Comparison of ENCODE assay signal across 10 mouse cellular contexts in genomic region chr9:31400441-31400840, GRCm38 (mm10). TPM values are rescaled to one million over a fixed set of nuclear protein-coding genes. Genes with fewer than 3 reads are reported as not detected.
DNase-seq lines count a peak whose midpoint lies in the region; ATAC-seq and TF ChIP-seq lines count a peak whose summit lies in the region.
"Had no signal": no experiment of that assay in that cellular context is flagged by ENCODE, and none has a peak within 500 bp of the region (broad histone marks: within the 10 kb centered on the region; RNA-seq: fewer than 3 reads in every experiment).

No protein-coding gene starts in this region.

- ATAC-seq in heart, embryonic 11.5 days (replicated peaks; ENCODE audit: insufficient number of reproducible peaks, low FRiP score, low TSS enrichment) = no peak
- ATAC-seq in midbrain, postnatal 0 days (ENCODE audit: low FRiP score) = no peak

- DNase-seq in heart, adult 8-10 months (ENCODE audit: low spot score) = peak; percentile 42
- DNase-seq in c-Kit-positive CD71-positive TER-119-negative erythroid progenitor cells, embryonic 14.5 days (ENCODE audit: low read depth) = peak; percentile 47
- DNase-seq in gastrocnemius, adult 18-20 months (ENCODE audit: low spot score) = peak; percentile 63
- peak; percentile 49 for DNase-seq in left cerebral cortex, adult 11 months (ENCODE audit: low spot score)
- peak; percentile 74 for DNase-seq in midbrain, postnatal 0 days (ENCODE audit: low spot score)
- peak; percentile 90 for DNase-seq in testis, postnatal 10 days (ENCODE audit: low spot score)

- H3K9me3 ChIP-seq in heart, embryonic 11.5 days (replicated peaks; ENCODE audit: control insufficient read depth, low read length) = no peaks in the 10 kb centered on the region
- no peaks in the 10 kb centered on the region for H3K9me3 ChIP-seq in E14TG2a.4 (ENCODE audit: low read length)
- H3K9me3 ChIP-seq in midbrain, postnatal 0 days (ENCODE audit: low read length) = no peaks in the 10 kb centered on the region
- H3K9me3 ChIP-seq: embryonic facial prominence, embryonic 13.5 days; megakaryocyte, embryonic 14.5 days had no signal

- peak; percentile 89 for TF ChIP-seq CTCF in E14TG2a.4 (conservative IDR thresholded peaks at IDR 0.05; ENCODE audit: low read length)
- peak; percentile 82 for TF ChIP-seq CTCF in midbrain, postnatal 0 days (IDR thresholded peaks at IDR 0.05)

- no peak overlapping the region for H3K27ac ChIP-seq in heart, embryonic 11.5 days (ENCODE audit: low read depth, low read length)
- no peak overlapping the region for H3K27ac ChIP-seq in midbrain, postnatal 0 days (ENCODE audit: low read depth, low read length)
- H3K27ac ChIP-seq: embryonic facial prominence, embryonic 13.5 days had no signal

- H3K27me3 ChIP-seq in heart, embryonic 11.5 days (ENCODE audit: control insufficient read depth, insufficient read depth, low read length) = no peaks in the 10 kb centered on the region
- no peaks in the 10 kb centered on the region for H3K27me3 ChIP-seq in E14TG2a.4 (ENCODE audit: insufficient read depth, low read length)
- no peaks in the 10 kb centered on the region for H3K27me3 ChIP-seq in midbrain, postnatal 0 days (ENCODE audit: insufficient read depth, low read length)
- H3K27me3 ChIP-seq: embryonic facial prominence, embryonic 13.5 days; megakaryocyte, embryonic 14.5 days had no signal

- no peak overlapping the region for H3K9ac ChIP-seq in heart, embryonic 11.5 days (ENCODE audit: low read depth, low read length)
- no peak overlapping the region for H3K9ac ChIP-seq in midbrain, postnatal 0 days (replicated peaks; ENCODE audit: low read length, poor library complexity, severe bottlenecking)
- H3K9ac ChIP-seq: embryonic facial prominence, embryonic 13.5 days had no signal

- WGBS in heart, embryonic 11.5 days (ENCODE audit: insufficient replicate concordance) = 50% methylated on average over 4 of the region's 4 CpGs
- 53% methylated on average over 4 of the region's 4 CpGs for WGBS in midbrain, postnatal 0 days

- H3K4me3 ChIP-seq in heart, embryonic 11.5 days (ENCODE audit: low read depth, low read length) = no peak overlapping the region
- no peak overlapping the region for H3K4me3 ChIP-seq in E14TG2a.4 (replicated peaks; ENCODE audit: low read length)
- H3K4me3 ChIP-seq in midbrain, postnatal 0 days (ENCODE audit: low read depth, low read length) = no peak overlapping the region
- H3K4me3 ChIP-seq: embryonic facial prominence, embryonic 13.5 days; megakaryocyte, embryonic 14.5 days had no signal

- no peaks in the 10 kb centered on the region for H3K4me1 ChIP-seq in heart, embryonic 11.5 days (ENCODE audit: control insufficient read depth, insufficient read depth, low read length)
- H3K4me1 ChIP-seq in E14TG2a.4 (replicated peaks; ENCODE audit: low read depth, low read length) = peaks cover 8% of the 10 kb centered on the region; the same call in 1 of the 2 replicates
- no peaks in the 10 kb centered on the region for H3K4me1 ChIP-seq in midbrain, postnatal 0 days (ENCODE audit: insufficient read depth, low read length)
- H3K4me1 ChIP-seq: embryonic facial prominence, embryonic 13.5 days had no signal

- peaks cover 63% of the 10 kb centered on the region for H3K36me3 ChIP-seq in heart, embryonic 11.5 days (ENCODE audit: control insufficient read depth, insufficient read depth, low read length)
- H3K36me3 ChIP-seq in E14TG2a.4 (ENCODE audit: insufficient read depth, low read length) = peaks cover 98% of the 10 kb centered on the region
- H3K36me3 ChIP-seq in midbrain, postnatal 0 days (ENCODE audit: insufficient read depth, low read length) = peaks cover 80% of the 10 kb centered on the region

- no peak overlapping the region for H3K4me2 ChIP-seq in heart, embryonic 11.5 days
- no peak overlapping the region for H3K4me2 ChIP-seq in midbrain, postnatal 0 days (ENCODE audit: low read depth, low read length, poor library complexity, severe bottlenecking)
- H3K4me2 ChIP-seq: embryonic facial prominence, embryonic 13.5 days had no signal

RNA-seq across cellular contexts. Expression of gene Nfrkb, which starts 14.4 kb away (rescaled TPM):
- 10 to 100 TPM in 1 of 4 experiments, 1 to 10 TPM in 3; 8.0 to 12.1 (median 9.0) TPM for total RNA-seq in heart, adult 8-10 months (2022)
- 12.7 and 21.1 TPM in 2 replicates for polyA plus RNA-seq in heart, embryonic 11.5 days (2014; fragmentation: Nextera tagmentation; extraction: Ambion mirVana)
- 1 to 10 TPM; 8.6 to 8.7 TPM for total RNA-seq in gastrocnemius, adult 18-20 months (2021)
- total RNA-seq in midbrain, postnatal 0 days (2014; rRNA removed) = 38.1 and 43.4 TPM in 2 replicates
- polyA plus RNA-seq in midbrain, postnatal 0 days (2015; fragmentation: Nextera tagmentation; extraction: Ambion mirVana) = 20.8 and 24.0 TPM in 2 replicates
